Mouse (Mus musculus): ENCODE results near the gene Strada.

Strada gene

DNA sequence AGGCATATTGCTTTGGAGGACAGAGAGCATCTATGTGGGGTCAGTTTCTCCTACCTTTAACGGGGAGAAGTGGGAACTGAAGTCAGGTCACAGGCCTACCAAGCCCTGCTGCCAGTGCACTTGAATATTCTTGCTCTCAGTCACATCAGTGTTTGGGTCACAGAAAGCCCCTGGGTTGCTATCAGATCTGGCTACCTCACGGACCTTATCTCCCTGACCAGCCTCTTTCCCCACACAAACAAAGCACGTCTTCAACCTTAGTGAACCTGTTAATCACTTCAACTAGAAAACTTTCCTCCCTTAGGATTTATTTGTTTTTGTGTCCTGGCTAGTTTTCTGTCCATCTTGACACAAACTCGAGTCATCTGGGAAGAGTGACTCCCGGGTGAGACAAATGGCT, 25.6 kb downstream of the Strada start:
- Histone ChIP-seq H3K9me3 (ENCODE audit: low read length) (no peaks in the 10 kb centered on the region), H3K4me1 (replicated peaks; ENCODE audit: low read depth, low read length) (no peaks in the 10 kb centered on the region), H3K36me3 (ENCODE audit: insufficient read depth, low read length) (peaks cover 15% of the 10 kb centered on the region; the same call in 1 of the 2 replicates), H3K27me3 (ENCODE audit: insufficient read depth, low read length) (no peaks in the 10 kb centered on the region), H3K4me3 (replicated peaks; ENCODE audit: low read length) (no peak overlapping the region)
- TF ChIP-seq NANOG (IDR thresholded peaks at IDR 0.05; ENCODE audit: borderline replicate concordance, low read length): no peak
- no peak for TF ChIP-seq CTCF (conservative IDR thresholded peaks at IDR 0.05; ENCODE audit: low read length)
- no peak for TF ChIP-seq POU5F1 (IDR thresholded peaks at IDR 0.05; ENCODE audit: borderline replicate concordance, low read length)

DNA sequence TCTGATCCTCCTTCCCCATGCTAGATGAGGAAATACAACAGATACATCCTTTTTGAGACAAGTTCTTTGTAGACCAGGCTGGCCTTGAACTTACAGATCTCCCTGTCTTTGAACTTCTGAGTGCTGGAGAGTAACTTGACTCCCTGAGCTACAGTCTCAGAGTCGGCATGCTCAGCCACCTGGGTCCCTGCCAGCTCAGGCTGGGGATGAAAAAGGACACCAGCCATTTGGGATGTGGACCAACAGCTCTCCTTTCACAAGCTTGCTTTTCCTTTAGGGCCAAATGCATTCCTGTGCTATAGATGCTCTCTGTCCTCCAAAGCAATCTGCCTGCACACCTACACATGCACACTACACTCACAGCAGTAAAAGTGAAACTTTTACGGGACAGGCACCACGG, 26.9 kb downstream of the Strada start:
- Histone ChIP-seq H3K27me3 (ENCODE audit: insufficient read depth, low read length) (no peaks in the 10 kb centered on the region), H3K9me3 (ENCODE audit: low read length) (no peaks in the 10 kb centered on the region), H3K36me3 (ENCODE audit: insufficient read depth, low read length) (peaks cover 17% of the 10 kb centered on the region), H3K4me3 (replicated peaks; ENCODE audit: low read length) (no peak overlapping the region), H3K4me1 (replicated peaks; ENCODE audit: low read depth, low read length) (no peaks in the 10 kb centered on the region)
- TF ChIP-seq CTCF (conservative IDR thresholded peaks at IDR 0.05; ENCODE audit: low read length) (no peak), NANOG (IDR thresholded peaks at IDR 0.05; ENCODE audit: borderline replicate concordance, low read length) (no peak), POU5F1 (IDR thresholded peaks at IDR 0.05; ENCODE audit: borderline replicate concordance, low read length) (no peak)

DNA sequence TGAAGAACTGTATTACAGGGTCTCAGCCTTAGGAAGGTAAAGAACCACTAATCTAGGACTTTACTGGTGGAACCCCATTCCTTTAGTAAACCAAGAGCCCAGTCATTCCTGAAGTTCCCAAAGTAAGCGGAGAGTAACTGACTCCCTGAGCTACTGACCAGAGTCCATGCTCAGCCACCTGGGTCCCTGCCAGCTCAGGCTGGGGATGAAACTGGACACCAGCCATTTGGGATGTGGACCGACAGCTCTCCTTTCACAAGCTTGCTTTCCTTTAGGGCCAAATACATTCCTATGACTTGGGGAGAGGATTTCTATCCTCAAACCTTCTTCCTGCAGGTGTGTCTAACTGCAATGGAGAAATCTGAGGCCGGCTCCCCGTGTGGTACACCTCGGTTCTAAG, 27.6 kb downstream of the Strada start:
- H3K4me1 ChIP-seq (replicated peaks; ENCODE audit: low read depth, low read length): no peaks in the 10 kb centered on the region
- no peaks in the 10 kb centered on the region for H3K9me3 ChIP-seq (ENCODE audit: low read length)
- H3K27me3 ChIP-seq (ENCODE audit: insufficient read depth, low read length): no peaks in the 10 kb centered on the region
- H3K4me3 ChIP-seq (replicated peaks; ENCODE audit: low read length): no peak overlapping the region
- TF ChIP-seq POU5F1 (IDR thresholded peaks at IDR 0.05; ENCODE audit: borderline replicate concordance, low read length) (no peak), CTCF (conservative IDR thresholded peaks at IDR 0.05; ENCODE audit: low read length) (no peak), NANOG (IDR thresholded peaks at IDR 0.05; ENCODE audit: borderline replicate concordance, low read length) (no peak)
- peaks cover 24% of the 10 kb centered on the region for H3K36me3 ChIP-seq (ENCODE audit: insufficient read depth, low read length)

DNA sequence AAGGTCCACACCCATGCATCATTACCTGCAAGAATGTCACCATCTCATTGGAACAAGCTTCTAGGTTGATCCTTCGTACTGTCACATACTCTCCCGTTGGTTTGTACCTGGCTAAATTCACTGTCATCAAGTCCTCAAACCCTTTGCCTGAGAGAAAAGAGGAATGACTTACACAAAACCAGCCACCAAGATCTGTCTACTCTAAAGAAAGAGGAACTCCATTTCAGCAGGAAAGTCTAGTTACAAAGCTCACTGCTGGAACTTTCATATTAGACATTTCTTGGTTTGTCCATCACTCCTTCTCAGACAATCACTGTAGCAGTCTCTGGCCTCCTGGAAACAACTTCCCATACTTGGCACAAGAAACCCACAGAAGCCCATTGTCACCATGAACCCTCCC, 28.7 kb downstream of the Strada start:
- TF ChIP-seq CTCF (conservative IDR thresholded peaks at IDR 0.05; ENCODE audit: low read length) (no peak), POU5F1 (IDR thresholded peaks at IDR 0.05; ENCODE audit: borderline replicate concordance, low read length) (no peak), NANOG (IDR thresholded peaks at IDR 0.05; ENCODE audit: borderline replicate concordance, low read length) (no peak)

DNA sequence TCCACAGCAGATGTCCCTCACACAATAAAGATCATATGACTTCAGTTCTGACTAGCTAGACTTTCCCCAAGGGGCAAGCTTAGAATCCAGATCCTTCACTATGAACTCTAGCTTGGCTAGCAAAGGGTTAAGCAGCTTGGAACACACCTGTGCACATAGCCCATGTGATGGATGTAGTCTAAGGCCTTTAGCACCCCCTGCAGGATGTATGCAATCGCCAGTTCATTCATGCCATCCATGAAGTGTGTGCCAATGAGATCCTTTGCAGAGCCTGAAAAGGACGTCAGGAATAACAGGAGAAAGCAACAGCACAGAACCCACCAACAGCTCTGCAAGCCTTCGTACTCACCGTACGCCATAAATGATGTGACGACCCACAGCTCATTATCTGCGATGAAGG, 31.2 kb downstream of the Strada start:
- H3K4me3 ChIP-seq (replicated peaks; ENCODE audit: low read length): no peak overlapping the region
- peaks cover 53% of the 10 kb centered on the region for H3K36me3 ChIP-seq (ENCODE audit: insufficient read depth, low read length)
- no peaks in the 10 kb centered on the region for H3K27me3 ChIP-seq (ENCODE audit: insufficient read depth, low read length)
- TF ChIP-seq CTCF (conservative IDR thresholded peaks at IDR 0.05; ENCODE audit: low read length) (peak; percentile 39), POU5F1 (IDR thresholded peaks at IDR 0.05; ENCODE audit: borderline replicate concordance, low read length) (no peak)
- H3K4me1 ChIP-seq (replicated peaks; ENCODE audit: low read depth, low read length): peaks cover 12% of the 10 kb centered on the region
- no peaks in the 10 kb centered on the region for H3K9me3 ChIP-seq (ENCODE audit: low read length)

More for the DNA sequence above, 28.7 kb downstream of the Strada start:
- H3K4me1 ChIP-seq (replicated peaks; ENCODE audit: low read depth, low read length): peaks cover 2% of the 10 kb centered on the region; the same call in 1 of the 2 replicates
- H3K27me3 ChIP-seq (ENCODE audit: insufficient read depth, low read length): no peaks in the 10 kb centered on the region
- H3K9me3 ChIP-seq (ENCODE audit: low read length): no peaks in the 10 kb centered on the region
- no peak overlapping the region for H3K4me3 ChIP-seq (replicated peaks; ENCODE audit: low read length)
- peaks cover 31% of the 10 kb centered on the region for H3K36me3 ChIP-seq (ENCODE audit: insufficient read depth, low read length)

DNA sequence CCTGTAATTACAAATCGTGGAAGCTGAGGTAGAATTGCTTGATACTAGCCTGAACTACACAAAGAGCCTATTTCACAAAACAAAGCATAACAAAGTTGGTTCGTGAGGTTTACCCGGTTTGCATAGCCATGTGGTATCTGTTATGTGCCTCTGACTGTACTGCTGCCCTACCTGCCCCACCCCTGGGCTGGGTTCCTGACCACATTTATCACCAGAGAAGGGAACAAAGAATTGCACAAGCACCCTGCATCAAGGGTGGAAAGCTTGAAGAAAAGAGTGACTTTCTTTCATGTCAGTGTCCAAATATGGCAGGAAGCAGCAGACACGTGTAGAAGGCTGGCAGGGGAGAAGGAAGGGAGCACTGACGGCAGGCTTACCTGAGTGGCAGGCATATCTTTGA, 34.5 kb downstream of the Strada start:
- no peak for TF ChIP-seq CTCF (conservative IDR thresholded peaks at IDR 0.05; ENCODE audit: low read length)
- no peak for TF ChIP-seq NANOG (IDR thresholded peaks at IDR 0.05; ENCODE audit: borderline replicate concordance, low read length)
- no peak for TF ChIP-seq POU5F1 (IDR thresholded peaks at IDR 0.05; ENCODE audit: borderline replicate concordance, low read length)
- H3K9me3 ChIP-seq (ENCODE audit: low read length): no peaks in the 10 kb centered on the region
- peaks cover 79% of the 10 kb centered on the region for H3K36me3 ChIP-seq (ENCODE audit: insufficient read depth, low read length)
- H3K27me3 ChIP-seq (ENCODE audit: insufficient read depth, low read length): no peaks in the 10 kb centered on the region
- H3K4me3 ChIP-seq (replicated peaks; ENCODE audit: low read length): no peak overlapping the region
- peaks cover 28% of the 10 kb centered on the region for H3K4me1 ChIP-seq (replicated peaks; ENCODE audit: low read depth, low read length)

DNA sequence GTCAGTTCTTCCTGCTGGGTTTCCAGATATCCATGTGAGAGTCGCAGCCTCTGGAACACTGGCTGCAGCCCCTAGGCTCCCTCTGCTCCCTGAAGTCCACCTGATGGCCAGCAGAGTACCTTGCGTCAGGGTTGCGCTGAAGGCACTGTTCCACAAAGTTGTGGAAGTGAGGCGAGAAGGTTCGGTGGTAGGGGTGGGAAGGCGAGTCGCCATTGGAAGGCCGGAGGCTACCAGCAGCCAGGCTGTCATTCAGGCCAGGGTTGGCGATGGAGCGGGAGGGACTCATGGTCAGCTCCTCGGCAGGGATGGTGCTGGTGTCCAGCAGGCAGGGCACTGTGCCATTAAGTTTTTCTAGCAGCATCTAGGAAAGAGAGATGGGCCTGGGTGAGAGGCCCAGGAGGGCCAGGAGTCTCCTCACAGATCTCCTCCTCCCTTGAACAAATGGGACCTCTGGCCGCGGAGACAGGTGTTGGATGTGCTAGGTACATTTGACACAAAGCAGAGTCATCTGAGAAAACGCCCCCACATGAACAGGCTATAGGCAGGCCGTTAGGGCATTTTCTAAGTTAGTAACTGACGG, 37.3 kb downstream of the Strada start:
- no peaks in the 10 kb centered on the region for H3K9me3 ChIP-seq (ENCODE audit: low read length)
- peaks cover 61% of the 10 kb centered on the region for H3K36me3 ChIP-seq (ENCODE audit: insufficient read depth, low read length)
- H3K4me1 ChIP-seq (replicated peaks; ENCODE audit: low read depth, low read length): peaks cover 44% of the 10 kb centered on the region
- TF ChIP-seq CTCF (conservative IDR thresholded peaks at IDR 0.05; ENCODE audit: low read length) (no peak), POU5F1 (IDR thresholded peaks at IDR 0.05; ENCODE audit: borderline replicate concordance, low read length) (no peak), NANOG (IDR thresholded peaks at IDR 0.05; ENCODE audit: borderline replicate concordance, low read length) (no peak)
- H3K27me3 ChIP-seq (ENCODE audit: insufficient read depth, low read length): peaks cover 20% of the 10 kb centered on the region; the same call in 1 of the 2 replicates
- no peak overlapping the region for H3K4me3 ChIP-seq (replicated peaks; ENCODE audit: low read length)

DNA sequence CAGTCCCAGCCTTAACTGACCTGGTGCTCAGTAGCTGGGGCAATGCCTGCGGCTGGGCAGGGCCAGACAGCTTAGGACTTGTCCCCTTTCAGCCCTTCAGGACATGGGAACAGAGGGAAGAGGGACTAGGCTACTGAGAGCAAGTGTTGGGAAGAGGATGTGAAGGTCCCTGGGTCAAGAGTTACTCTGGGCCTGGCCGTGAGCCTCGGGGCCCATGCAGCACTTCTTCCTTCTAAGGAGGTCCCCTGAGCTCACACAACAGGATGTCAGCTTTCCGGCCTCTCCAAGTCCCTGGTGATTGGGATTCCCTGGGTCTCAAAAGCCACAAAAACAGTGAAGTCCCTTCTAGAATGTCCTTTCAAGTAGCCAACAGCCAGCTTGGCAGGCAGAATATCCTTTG, 38.4 kb downstream of the Strada start:
- Histone ChIP-seq H3K4me1 (replicated peaks; ENCODE audit: low read depth, low read length) (peaks cover 54% of the 10 kb centered on the region), H3K9me3 (ENCODE audit: low read length) (no peaks in the 10 kb centered on the region), H3K36me3 (ENCODE audit: insufficient read depth, low read length) (peaks cover 54% of the 10 kb centered on the region), H3K27me3 (ENCODE audit: insufficient read depth, low read length) (peaks cover 30% of the 10 kb centered on the region), H3K4me3 (replicated peaks; ENCODE audit: low read length) (no peak overlapping the region)
- TF ChIP-seq POU5F1 (IDR thresholded peaks at IDR 0.05; ENCODE audit: borderline replicate concordance, low read length) (no peak), CTCF (conservative IDR thresholded peaks at IDR 0.05; ENCODE audit: low read length) (no peak), NANOG (IDR thresholded peaks at IDR 0.05; ENCODE audit: borderline replicate concordance, low read length) (no peak)

DNA sequence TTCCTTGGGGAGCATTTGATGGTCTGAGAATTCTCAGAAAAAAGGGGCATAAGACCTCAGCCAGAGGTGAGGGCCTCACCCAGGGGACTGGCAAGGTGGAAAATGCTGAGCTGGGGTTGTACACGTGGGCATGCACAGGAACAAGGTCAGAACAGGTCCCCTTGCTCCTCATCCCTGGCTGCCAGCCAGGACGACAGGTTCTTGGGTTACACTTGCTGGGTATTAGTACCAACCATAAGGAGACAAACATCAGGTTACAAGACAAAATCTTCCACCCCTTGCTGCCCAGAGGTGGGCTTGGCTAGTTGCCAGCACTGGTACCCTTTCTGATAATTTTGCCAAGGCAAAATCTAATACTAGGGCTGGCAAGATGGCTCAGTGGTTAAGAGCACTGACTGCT, 39.7 kb downstream of the Strada start:
- H3K4me1 ChIP-seq (replicated peaks; ENCODE audit: low read depth, low read length): peaks cover 50% of the 10 kb centered on the region
- no peak overlapping the region for H3K4me3 ChIP-seq (replicated peaks; ENCODE audit: low read length)
- H3K9me3 ChIP-seq (ENCODE audit: low read length): no peaks in the 10 kb centered on the region
- peaks cover 52% of the 10 kb centered on the region for H3K36me3 ChIP-seq (ENCODE audit: insufficient read depth, low read length)
- no peak for TF ChIP-seq POU5F1 (IDR thresholded peaks at IDR 0.05; ENCODE audit: borderline replicate concordance, low read length)
- no peak for TF ChIP-seq CTCF (conservative IDR thresholded peaks at IDR 0.05; ENCODE audit: low read length)
- no peak for TF ChIP-seq NANOG (IDR thresholded peaks at IDR 0.05; ENCODE audit: borderline replicate concordance, low read length)
- peaks cover 39% of the 10 kb centered on the region for H3K27me3 ChIP-seq (ENCODE audit: insufficient read depth, low read length)

All from E14TG2a.4 (cell line).